Mouse (Mus musculus): ENCODE results near the gene Atg4b.

GRCm38 (mm10) chr1:93705389-93705788 lies 45.9 kb upstream of the Atg4b start:
- TF ChIP-seq CTCF (IDR thresholded peaks at IDR 0.05; ENCODE audit: low read depth, low read length) (no peak), TAL1 (conservative IDR thresholded peaks at IDR 0.05; ENCODE audit: low read depth, low read length) (no peak), POLR2AphosphoS5 (IDR thresholded peaks at IDR 0.05; ENCODE audit: insufficient replicate concordance, low read depth, low read length) (no peak)

Data from G1E (cell line).